Mouse (Mus musculus) stomach, postnatal 0 days (tissue): ENCODE data around the gene Usp25. TPM values are rescaled to one million over a fixed set of nuclear protein-coding genes. Genes with fewer than 3 reads are reported as not detected.
A peak's percentile ranks its signal among the peaks of the same experiment; 100 is the strongest.

Experiments used
- ATAC-seq: fragments of 200-750 bp; cut with Nextera tagmentation; 2 replicates; pipeline ENCODE4 v1.8.0; 2017; ENCODE audit not compliant: low FRiP score, low TSS enrichment
- DNase-seq: peaks from one replicate; pipeline ENCODE4 v3.0.0-alpha.2; 2016; ENCODE audit warnings: low spot score
- H3K27ac ChIP-seq: fragments of 300-500 bp; sonication (generic); replicated peaks from 2 replicates; pipeline ENCODE4 v1.5.1; 2014; ENCODE audit warnings: mild to moderate bottlenecking, control low read depth
- H3K27me3 ChIP-seq: fragments of 300-500 bp; sonication (generic); 2 replicates; pipeline ENCODE4 v1.6.1; 2014; ENCODE audit warnings: low read length; ENCODE audit not compliant: control insufficient read depth, insufficient read depth
- H3K36me3 ChIP-seq: fragments of 300-500 bp; sonication (generic); 2 replicates; pipeline ENCODE4 v1.6.1; 2014; ENCODE audit warnings: low read length, mixed read lengths; ENCODE audit not compliant: control insufficient read depth, insufficient read depth
- H3K4me1 ChIP-seq: fragments of 300-500 bp; sonication (generic); replicated peaks from 2 replicates; pipeline ENCODE4 v1.6.1; 2014; ENCODE audit warnings: antibody characterized with exemption; ENCODE audit not compliant: control insufficient read depth, insufficient read depth
- H3K4me2 ChIP-seq: fragments of 300-500 bp; sonication (generic); replicated peaks from 2 replicates; pipeline ENCODE4 v1.6.1; 2014; ENCODE audit warnings: low read depth, mild to moderate bottlenecking, control low read depth, moderate library complexity
- H3K4me3 ChIP-seq: fragments of 300-500 bp; sonication (generic); 2 replicates; pipeline ENCODE4 v1.5.1; 2014; ENCODE audit warnings: low read depth, low read length, control low read depth
- H3K9ac ChIP-seq: fragments of 300-500 bp; sonication (generic); 2 replicates; pipeline ENCODE4 v1.6.1; 2014; ENCODE audit warnings: mild to moderate bottlenecking, low read length, control low read depth, mixed read lengths
- H3K9me3 ChIP-seq: fragments of 300-500 bp; sonication (generic); 2 replicates; pipeline ENCODE4 v1.6.1; 2016; ENCODE audit warnings: low read length; ENCODE audit not compliant: control insufficient read depth
- CTCF ChIP-seq: IDR thresholded peaks from 2 replicates; pipeline ENCODE4 v1.5.1; 2016; ENCODE audit warnings: antibody characterized with exemption, low read depth, mild to moderate bottlenecking, moderate library complexity
- EP300 ChIP-seq: optimal IDR thresholded peaks from 2 replicates; pipeline ENCODE3; 2016; ENCODE audit warnings: antibody characterized with exemption
- WGBS: fragments of 180-500 bp; shearing (Covaris S2); extraction: QIAGEN DNeasy Blood & Tissue Kit; methylation state at CpG from one replicate; pipeline ENCODE4 v1.1.7; 2014; 5-methylcytosine and 5-hydroxymethylcytosine counted together
- polyA plus RNA-seq: library from polyadenylated mRNA; unstranded; fragments of >200 nt; fragmentation: Nextera tagmentation; extraction: Ambion mirVana; gene quantifications from 2 replicates; pipeline ENCODE4 v1.2.1, GENCODE M21; 2015

The Usp25 gene
- polyA plus RNA-seq, 1 experiment from 2014 or later, result 31.1 TPM

DNA sequence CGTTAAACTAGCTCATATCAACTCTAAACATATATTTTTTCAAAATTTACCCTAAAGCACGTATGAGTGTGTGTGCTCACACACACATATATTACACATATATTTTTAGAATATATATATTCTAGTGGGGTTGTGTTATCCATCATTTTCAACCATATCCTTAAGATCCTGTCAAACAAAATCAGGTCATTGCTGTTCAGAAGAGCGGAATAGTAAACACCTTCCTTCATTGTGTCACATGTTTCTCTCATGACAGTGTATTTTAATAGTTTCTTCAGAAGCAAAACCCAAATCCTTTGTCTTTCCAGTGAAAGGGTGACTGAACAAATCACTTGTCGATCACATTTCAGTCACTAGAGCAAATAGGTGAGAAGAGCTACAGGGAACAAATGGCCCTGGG, 25.8 kb upstream of the Usp25 start:
- H3K27me3 ChIP-seq, result no peaks in the 10 kb centered on the region
- no peak overlapping the region for H3K9ac ChIP-seq
- ATAC-seq, result no peak
- no peaks in the 10 kb centered on the region for H3K9me3 ChIP-seq
- H3K4me3 ChIP-seq, result no peak overlapping the region
- no peak overlapping the region for H3K4me2 ChIP-seq
- 80% methylated on average over 4 of the region's 4 CpGs for WGBS
- H3K36me3 ChIP-seq, result no peaks in the 10 kb centered on the region
- TF ChIP-seq CTCF, result no peak
- no peak for TF ChIP-seq EP300
- no peak overlapping the region for H3K27ac ChIP-seq
- H3K4me1 ChIP-seq, result no peaks in the 10 kb centered on the region
- DNase-seq, result no peak

DNA sequence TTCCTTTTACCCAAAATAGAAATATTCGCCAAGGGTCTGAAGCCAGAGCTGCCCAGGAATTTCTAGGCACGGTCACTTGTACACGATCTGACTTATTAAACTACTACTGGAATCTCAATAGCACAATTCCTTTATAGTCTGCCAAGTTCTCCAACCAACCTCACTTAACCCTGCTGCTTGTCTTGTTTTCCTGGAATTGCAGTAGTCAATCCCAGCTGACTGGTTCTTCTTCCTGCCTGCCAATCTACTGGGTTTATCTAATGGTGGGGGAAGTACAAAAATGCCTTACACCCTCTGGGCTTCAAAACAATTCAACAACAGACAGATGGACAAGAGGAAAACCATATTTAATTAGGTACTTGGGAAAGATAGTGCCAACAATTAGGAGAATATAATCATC, 9.6 kb upstream of the Usp25 start:
- Histone ChIP-seq H3K27me3 (no peaks in the 10 kb centered on the region), H3K4me1 (no peaks in the 10 kb centered on the region), H3K36me3 (no peaks in the 10 kb centered on the region), H3K4me2 (no peak overlapping the region), H3K4me3 (no peak overlapping the region), H3K9me3 (no peaks in the 10 kb centered on the region), H3K9ac (no peak overlapping the region), H3K27ac (no peak overlapping the region)
- 62% methylated on average over 3 of the region's 3 CpGs for WGBS
- DNase-seq (no peak), ATAC-seq (no peak)
- no peak for TF ChIP-seq CTCF
- no peak for TF ChIP-seq EP300

DNA sequence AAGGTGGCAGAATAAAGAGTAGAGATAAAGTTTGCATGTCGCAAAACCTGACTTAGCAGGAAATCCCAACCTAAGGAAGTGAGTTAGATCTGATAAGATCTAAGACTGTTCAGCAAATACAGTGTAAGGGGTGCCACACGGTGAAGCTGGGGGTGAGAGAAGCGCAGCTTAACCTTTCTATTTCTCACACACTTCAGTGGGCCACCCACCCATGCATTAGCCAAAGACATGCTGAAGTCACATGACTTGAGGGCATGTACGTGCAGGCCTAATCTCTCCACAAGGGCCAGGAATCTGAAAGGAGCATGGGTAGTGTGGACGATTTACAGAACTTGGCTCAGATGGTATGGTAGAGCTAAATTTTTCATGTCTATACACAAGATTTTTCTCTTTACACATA, 4.3 kb upstream of the Usp25 start:
- no peaks in the 10 kb centered on the region for H3K9me3 ChIP-seq
- no peaks in the 10 kb centered on the region for H3K36me3 ChIP-seq
- no peak overlapping the region for H3K4me3 ChIP-seq
- H3K4me1 ChIP-seq, result no peaks in the 10 kb centered on the region
- no peak for ATAC-seq
- H3K4me2 ChIP-seq, result no peak overlapping the region
- no peak for DNase-seq
- no peak overlapping the region for H3K27ac ChIP-seq
- WGBS, result 50% methylated on average over 5 of the region's 5 CpGs
- no peaks in the 10 kb centered on the region for H3K27me3 ChIP-seq
- no peak for TF ChIP-seq CTCF
- TF ChIP-seq EP300, result no peak
- no peak overlapping the region for H3K9ac ChIP-seq

DNA sequence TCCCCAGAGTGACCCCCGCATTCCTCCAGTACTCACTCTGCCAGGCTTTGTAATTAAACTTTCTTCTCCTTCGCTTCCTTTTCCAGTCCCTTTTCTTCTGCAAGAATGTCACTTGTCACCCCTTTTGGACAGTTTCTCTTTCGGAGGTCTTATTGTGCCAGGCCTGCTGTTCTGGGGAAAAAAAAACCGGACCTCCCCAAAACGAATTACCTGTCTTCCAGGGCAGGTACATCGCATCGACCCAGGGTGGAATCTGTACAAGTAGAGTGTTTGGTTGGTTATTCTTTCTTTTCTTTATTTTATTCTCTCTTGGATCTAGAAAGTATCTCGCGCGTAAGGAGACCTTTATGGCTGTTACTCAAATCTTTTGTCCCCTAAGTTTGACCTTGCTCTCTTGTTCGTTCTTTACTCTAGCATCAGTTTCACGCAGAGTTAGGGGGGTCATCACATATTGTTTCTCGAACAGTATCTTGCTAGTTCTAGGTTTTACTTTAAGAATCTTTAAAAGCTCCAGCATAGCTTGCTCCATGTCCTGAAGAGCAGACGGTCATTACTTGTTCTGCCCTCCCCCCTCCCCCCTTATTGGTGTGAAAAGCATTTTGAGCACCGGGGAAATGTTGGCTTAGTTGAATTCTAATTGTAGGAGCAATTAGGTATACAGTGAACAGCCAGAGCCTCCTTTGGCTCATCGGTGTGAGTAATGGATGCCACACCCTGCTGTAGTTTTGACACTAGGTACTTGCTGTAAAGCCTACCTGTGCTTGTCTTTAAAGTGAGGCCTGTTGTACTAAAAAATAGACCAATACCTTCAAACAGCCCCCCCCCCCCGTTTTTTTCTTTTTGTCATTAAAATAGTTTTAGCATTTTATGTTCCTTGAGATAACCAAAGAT, 1.1 kb downstream of the Usp25 start:
- 0 out of 2 replicates have a peak, but pooled peaks cover 6% of the 10 kb centered on the region for H3K4me1 ChIP-seq
- peak overlapping the region; percentile 94 for H3K4me3 ChIP-seq
- no peaks in the 10 kb centered on the region for H3K27me3 ChIP-seq
- ATAC-seq (no peak), DNase-seq (no peak)
- H3K9ac ChIP-seq, result peak overlapping the region; percentile 95
- no peaks in the 10 kb centered on the region for H3K9me3 ChIP-seq
- TF ChIP-seq EP300 (no peak), CTCF (no peak)
- 3% methylated on average over 17 of the region's 17 CpGs for WGBS
- peak overlapping the region; percentile 78 for H3K4me2 ChIP-seq
- H3K36me3 ChIP-seq, result no peaks in the 10 kb centered on the region
- peak overlapping the region; percentile 98 for H3K27ac ChIP-seq

DNA sequence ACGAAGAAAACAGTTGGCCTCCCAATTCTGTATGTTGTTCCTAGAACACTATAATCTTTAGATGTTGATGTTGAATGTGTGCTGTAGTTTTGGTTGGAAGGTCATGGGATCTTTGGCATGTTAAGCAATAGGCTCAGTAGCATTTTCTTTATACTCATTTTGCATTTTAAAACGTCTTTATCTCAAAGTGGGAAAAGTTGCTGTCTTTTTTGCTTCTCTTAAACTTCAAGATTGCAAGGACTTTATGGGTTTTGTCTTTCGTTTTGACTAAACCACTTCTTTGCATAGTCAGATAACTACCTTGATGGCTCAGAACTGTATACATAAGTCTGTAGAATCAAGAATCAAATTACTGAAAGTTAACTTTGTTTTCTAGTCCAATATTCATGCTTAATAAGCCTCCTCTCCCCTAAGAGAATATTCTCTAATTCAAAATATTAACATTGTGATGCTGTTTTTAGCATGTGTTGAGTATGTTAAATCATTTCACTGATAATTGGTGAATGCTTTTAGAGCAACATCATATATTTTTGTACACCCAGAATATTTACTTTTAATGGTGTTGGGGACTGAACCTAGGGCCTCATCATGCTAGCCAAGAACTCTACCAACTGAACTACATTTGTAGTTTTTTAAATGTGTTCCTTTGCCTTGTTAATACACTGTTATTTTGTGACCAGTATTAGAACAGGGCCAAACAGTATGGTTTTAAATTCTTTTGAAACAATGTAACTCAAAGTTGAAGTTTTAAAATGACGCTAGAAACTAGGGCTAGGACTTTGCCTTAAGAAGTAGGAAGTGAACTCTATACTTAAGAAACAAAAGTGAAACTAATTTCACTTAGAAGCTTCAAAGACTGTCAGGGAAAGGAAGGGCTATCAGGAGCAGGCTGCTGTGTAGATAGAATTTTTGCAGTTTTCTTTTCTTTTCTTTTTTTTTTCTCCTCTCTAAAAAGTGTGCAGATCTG, 2.2 kb downstream of the Usp25 start:
- Histone ChIP-seq H3K27me3 (no peaks in the 10 kb centered on the region), H3K9me3 (no peaks in the 10 kb centered on the region), H3K27ac (no peak overlapping the region), H3K4me1 (0 out of 2 replicates have a peak, but pooled peaks cover 6% of the 10 kb centered on the region), H3K4me2 (peak overlapping the region; percentile 78), H3K36me3 (no peaks in the 10 kb centered on the region), H3K9ac (no peak overlapping the region), H3K4me3 (peak overlapping the region; percentile 94)
- DNase-seq (no peak), ATAC-seq (no peak)
- 36% methylated on average over 4 of the region's 4 CpGs for WGBS
- no peak for TF ChIP-seq CTCF
- no peak for TF ChIP-seq EP300
